Mouse (Mus musculus) liver, adult 2 months (tissue): ENCODE results near the gene Inafm2. TPM values are rescaled to one million over a fixed set of nuclear protein-coding genes. Genes with fewer than 3 reads are reported as not detected.

Experiments used
- DNase-seq: peaks from one replicate; pipeline ENCODE4 v3.0.0-alpha.2; 2011; ENCODE audit warnings: low read depth, low spot score; ENCODE audit errors: extremely low read depth
- H3K27ac ChIP-seq: fragments of 200-500 bp; replicated peaks from 2 replicates; pipeline ENCODE4 v1.5.1; 2012; ENCODE audit warnings: low read depth, mild to moderate bottlenecking, control low read depth, inconsistent platforms, low read length; ENCODE audit not compliant: insufficient read depth
- H3K27me3 ChIP-seq: fragments of 200-500 bp; 2 replicates; pipeline ENCODE4 v1.6.1; 2012; ENCODE audit warnings: mild to moderate bottlenecking, moderate library complexity, low read length, inconsistent platforms; ENCODE audit not compliant: control insufficient read depth, insufficient read depth
- H3K36me3 ChIP-seq: fragments of 200-500 bp; 2 replicates; pipeline ENCODE4 v1.6.1; 2012; ENCODE audit warnings: low read length, inconsistent platforms; ENCODE audit not compliant: control insufficient read depth, insufficient read depth
- H3K4me1 ChIP-seq: fragments of 200-500 bp; 2 replicates; pipeline ENCODE4 v1.6.1; 2011; ENCODE audit warnings: low read length; ENCODE audit not compliant: control insufficient read depth, insufficient read depth
- H3K4me3 ChIP-seq: fragments of 200-500 bp; 2 replicates; pipeline ENCODE4 v1.5.1; 2011; ENCODE audit warnings: low read depth, mild to moderate bottlenecking, control low read depth, low read length, moderate library complexity; ENCODE audit not compliant: insufficient read depth
- H3K79me2 ChIP-seq: fragments of 200-500 bp; 2 replicates; pipeline ENCODE4 v1.6.1; 2012; ENCODE audit warnings: inconsistent platforms, mild to moderate bottlenecking, low read length, moderate library complexity; ENCODE audit not compliant: control insufficient read depth, insufficient read depth
- H3K9ac ChIP-seq: fragments of 200-500 bp; 2 replicates; pipeline ENCODE4 v1.6.1; 2012; ENCODE audit warnings: low read depth, mild to moderate bottlenecking, control low read depth, inconsistent platforms, low read length
- CTCF ChIP-seq: fragments of 200-500 bp; IDR thresholded peaks from 2 replicates; pipeline ENCODE4 v1.5.1; 2011; ENCODE audit warnings: low read depth, low read length, control low read depth
- POLR2A ChIP-seq: fragments of 200-500 bp; IDR thresholded peaks from 2 replicates; pipeline ENCODE4 v1.6.1; 2011; ENCODE audit warnings: low read length, control low read depth; ENCODE audit not compliant: insufficient read depth; ENCODE audit errors: extremely low read depth
- WGBS: fragments of 180-500 bp; shearing (Covaris S2); methylation state at CpG from one replicate; pipeline ENCODE4 v1.1.7; 2018; 5-methylcytosine and 5-hydroxymethylcytosine counted together
- polyA plus RNA-seq: library from polyadenylated mRNA; depleted of rRNA; stranded (reverse); fragments of >200 nt; gene quantifications from 2 replicates; pipeline ENCODE4 v1.2.3, GENCODE M21; 2012
- total RNA-seq: library from RNA; depleted of rRNA; stranded (reverse); fragments of >200 nt; gene quantifications from 2 replicates; pipeline ENCODE4 v1.2.3, GENCODE M21; 2014

The Inafm2 gene
- total and polyA plus RNA-seq, 2 experiments, result 4.4 to 4.7 TPM

- WGBS, result 89% methylated on average over 8 of the region's 8 CpGs
- Histone ChIP-seq H3K4me3 (no peak overlapping the region), H3K36me3 (0 out of 2 replicates have a peak, but pooled peaks cover 2% of the 10 kb centered on the region), H3K9ac (no peak overlapping the region), H3K79me2 (0 out of 2 replicates have a peak, but pooled peaks cover 8% of the 10 kb centered on the region), H3K27ac (no peak overlapping the region), H3K27me3 (no peaks in the 10 kb centered on the region), H3K4me1 (peaks cover 2% of the 10 kb centered on the region; the same call in 1 of the 2 replicates)
- TF ChIP-seq CTCF (no peak), POLR2A (no peak)
- no peak for DNase-seq
These were observed 4.9 kb downstream of the Inafm2 start for GRCm38 (mm10) chr2:118750476-118750875.

- 64% methylated on average over 16 of the region's 16 CpGs for WGBS
- H3K79me2 ChIP-seq, result no peaks in the 10 kb centered on the region
- TF ChIP-seq POLR2A (no peak), CTCF (no peak)
- H3K4me3 ChIP-seq, result no peak overlapping the region
- DNase-seq, result no peak
- H3K9ac ChIP-seq, result no peak overlapping the region
- H3K36me3 ChIP-seq, result 0 out of 2 replicates have a peak, but pooled peaks cover 2% of the 10 kb centered on the region
- H3K27ac ChIP-seq, result peak overlapping the region; percentile 13; the same call in 1 of the 2 replicates
- H3K4me1 ChIP-seq, result peaks cover 2% of the 10 kb centered on the region; the same call in 1 of the 2 replicates
- no peaks in the 10 kb centered on the region for H3K27me3 ChIP-seq
These were observed 6.6 kb downstream of the Inafm2 start for GRCm38 (mm10) chr2:118751896-118752791.

- WGBS, result 72% methylated on average over 4 of the region's 4 CpGs
- TF ChIP-seq POLR2A (no peak), CTCF (no peak)
- no peak overlapping the region for H3K4me3 ChIP-seq
- DNase-seq, result no peak
- H3K36me3 ChIP-seq, result 0 out of 2 replicates have a peak, but pooled peaks cover 2% of the 10 kb centered on the region
- no peaks in the 10 kb centered on the region for H3K27me3 ChIP-seq
- peak overlapping the region; percentile 13; the same call in 1 of the 2 replicates for H3K27ac ChIP-seq
- no peaks in the 10 kb centered on the region for H3K79me2 ChIP-seq
- H3K4me1 ChIP-seq, result peaks cover 2% of the 10 kb centered on the region; the same call in 1 of the 2 replicates
- H3K9ac ChIP-seq, result no peak overlapping the region
These were observed 7.2 kb downstream of the Inafm2 start for GRCm38 (mm10) chr2:118752792-118753108.

- H3K9ac ChIP-seq, result no peak overlapping the region
- H3K27me3 ChIP-seq, result no peaks in the 10 kb centered on the region
- H3K4me3 ChIP-seq, result no peak overlapping the region
- H3K36me3 ChIP-seq, result 0 out of 2 replicates have a peak, but pooled peaks cover 2% of the 10 kb centered on the region
- H3K79me2 ChIP-seq, result no peaks in the 10 kb centered on the region
- 91% methylated on average over 5 of the region's 5 CpGs for WGBS
- DNase-seq, result no peak
- no peak overlapping the region for H3K27ac ChIP-seq
- peaks cover 2% of the 10 kb centered on the region; the same call in 1 of the 2 replicates for H3K4me1 ChIP-seq
- no peak for TF ChIP-seq CTCF
- TF ChIP-seq POLR2A, result no peak
These were observed 8.6 kb downstream of the Inafm2 start for GRCm38 (mm10) chr2:118754143-118754542.

GRCm38 (mm10) chr2:118755407-118755806 lies 9.8 kb downstream of the Inafm2 start:
- Histone ChIP-seq H3K9ac (no peak overlapping the region), H3K27ac (no peak overlapping the region), H3K79me2 (no peaks in the 10 kb centered on the region), H3K4me1 (peaks cover 2% of the 10 kb centered on the region; the same call in 1 of the 2 replicates), H3K27me3 (no peaks in the 10 kb centered on the region), H3K36me3 (no peaks in the 10 kb centered on the region), H3K4me3 (no peak overlapping the region)
- WGBS, result 83% methylated on average over 6 of the region's 6 CpGs
- TF ChIP-seq POLR2A (no peak), CTCF (no peak)
- no peak for DNase-seq

GRCm38 (mm10) chr2:118756103-118756502 lies 10.5 kb downstream of the Inafm2 start:
- H3K79me2 ChIP-seq, result no peaks in the 10 kb centered on the region
- H3K36me3 ChIP-seq, result no peaks in the 10 kb centered on the region
- H3K27me3 ChIP-seq, result no peaks in the 10 kb centered on the region
- peaks cover 2% of the 10 kb centered on the region for H3K4me1 ChIP-seq
- DNase-seq, result no peak
- TF ChIP-seq POLR2A (no peak), CTCF (no peak)
- no peak overlapping the region for H3K9ac ChIP-seq
- H3K27ac ChIP-seq, result no peak overlapping the region
- WGBS, result 78% methylated on average over 4 of the region's 4 CpGs
- no peak overlapping the region for H3K4me3 ChIP-seq
